Mouse (Mus musculus): ENCODE results near the gene Tap1.

DNA sequence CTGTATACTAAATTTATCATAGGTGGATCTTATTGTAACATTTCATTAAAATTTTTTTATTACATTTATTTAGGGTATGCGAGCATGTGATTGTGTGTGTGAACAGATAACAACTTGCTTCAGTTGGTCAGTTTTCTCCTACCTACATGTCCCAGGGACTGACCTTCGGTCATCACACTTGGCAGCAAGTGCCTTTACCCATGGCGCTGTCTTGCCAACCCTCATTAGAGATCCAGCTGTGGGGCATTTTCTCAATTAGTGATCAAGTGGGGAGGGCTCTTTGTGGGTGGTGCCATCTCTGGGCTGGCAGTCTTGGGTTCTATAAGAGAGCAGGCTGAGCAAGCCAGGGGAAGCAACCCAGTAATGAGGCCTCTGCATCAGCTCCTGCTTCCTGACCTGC lies 37.5 kb downstream of the Tap1 start:
- TF ChIP-seq CTCF (conservative IDR thresholded peaks at IDR 0.05 in 1 of 2, IDR thresholded peaks at IDR 0.05 in 1 of 2; ENCODE audit: low read depth in 2 of 2, low read length in 2 of 2) (no peak), KAT2A (IDR thresholded peaks at IDR 0.05; ENCODE audit: insufficient replicate concordance, low read length) (no peak), USF1 (IDR thresholded peaks at IDR 0.05; ENCODE audit: low read depth, low read length) (no peak), MAFK (IDR thresholded peaks at IDR 0.05; ENCODE audit: insufficient replicate concordance, low read length) (no peak), POLR2A (IDR thresholded peaks at IDR 0.05; ENCODE audit: low read depth, low read length) (no peak), ZKSCAN1 (IDR thresholded peaks at IDR 0.05; ENCODE audit: borderline replicate concordance, low read depth, low read length) (no peak), MAZ (IDR thresholded peaks at IDR 0.05; ENCODE audit: low read depth, low read length) (no peak), EP300 (IDR thresholded peaks at IDR 0.05; ENCODE audit: low read length) (no peak), GABPA (IDR thresholded peaks at IDR 0.05; ENCODE audit: insufficient replicate concordance, low read depth, low read length) (no peak), BHLHE40 (IDR thresholded peaks at IDR 0.05; ENCODE audit: low read depth, low read length) (no peak), CHD2 (IDR thresholded peaks at IDR 0.05; ENCODE audit: low read length) (no peak), ZC3H11A (IDR thresholded peaks at IDR 0.05; ENCODE audit: low read depth, low read length) (no peak)

Measured in CH12.LX (cell line).